Mouse (Mus musculus): Measurements from ENCODE around the gene Xrra1.

- TF ChIP-seq CTCF (IDR thresholded peaks at IDR 0.05; ENCODE audit: extremely low read depth, insufficient read length, insufficient replicate concordance, low read depth, low read length) (no peak), POLR2A (IDR thresholded peaks at IDR 0.05; ENCODE audit: low read depth, low read length) (no peak)
These were observed 81.8 kb downstream of the Xrra1 start for GRCm38 (mm10) chr7:99940669-99941068.

Data from small intestine, adult 2 months (tissue).